Mouse (Mus musculus) E14TG2a.4 (cell line): ENCODE results near the gene Smarcc1.

Experiments
- CTCF ChIP-seq: conservative IDR thresholded peaks from 2 replicates; pipeline ENCODE4 v1.5.1; 2014; ENCODE audit warnings: low read length
- NANOG ChIP-seq: IDR thresholded peaks from 2 replicates; pipeline ENCODE4 v1.6.1; 2014; ENCODE audit warnings: borderline replicate concordance, low read length, mixed read lengths

GRCm38 (mm10) chr9:110162441-110162840 is 44.9 kb downstream of the Smarcc1 start:
- no peak for TF ChIP-seq CTCF
- no peak for TF ChIP-seq NANOG
